Mouse (Mus musculus) ES-Bruce4 (cell line): Measurements from ENCODE around the gene Baiap2. TPM values are rescaled to one million over a fixed set of nuclear protein-coding genes. Genes with fewer than 3 reads are reported as not detected.

Experiments used
- H3K27ac ChIP-seq: 2 replicates; pipeline ENCODE4 v1.5.1; 2012; ENCODE audit warnings: low read length, inconsistent platforms; ENCODE audit not compliant: insufficient read depth
- H3K27me3 ChIP-seq: 2 replicates; pipeline ENCODE4 v1.6.1; 2012; ENCODE audit warnings: mild to moderate bottlenecking, low read length, inconsistent platforms; ENCODE audit not compliant: control insufficient read depth, poor library complexity, insufficient read depth, severe bottlenecking
- H3K36me3 ChIP-seq: 2 replicates; pipeline ENCODE4 v1.6.1; 2012; ENCODE audit warnings: inconsistent platforms, mild to moderate bottlenecking, low read length, moderate library complexity; ENCODE audit not compliant: control insufficient read depth, poor library complexity, insufficient read depth, severe bottlenecking
- H3K4me1 ChIP-seq: one replicate; pipeline ENCODE4 v1.8.1; 2011; ENCODE audit warnings: low read length; ENCODE audit not compliant: control insufficient read depth, insufficient read depth
- H3K4me3 ChIP-seq: 2 replicates; pipeline ENCODE4 v1.5.1; 2011; ENCODE audit warnings: low read depth, mild to moderate bottlenecking, low read length
- H3K9ac ChIP-seq: 2 replicates; pipeline ENCODE4 v1.6.1; 2012; ENCODE audit warnings: low read depth, mild to moderate bottlenecking, inconsistent platforms; ENCODE audit not compliant: poor library complexity, severe bottlenecking
- H3K9me3 ChIP-seq: replicated peaks from 2 replicates; pipeline ENCODE4 v1.6.1; 2012; ENCODE audit warnings: mild to moderate bottlenecking, low read length, inconsistent platforms; ENCODE audit not compliant: control insufficient read depth, poor library complexity, insufficient read depth, severe bottlenecking
- CTCF ChIP-seq: IDR thresholded peaks from one replicate; pipeline ENCODE4 v1.8.1; 2011; ENCODE audit warnings: low read depth, low read length
- EP300 ChIP-seq: IDR thresholded peaks from 2 replicates; pipeline ENCODE4 v1.6.1; 2011; ENCODE audit warnings: low read depth, low read length; ENCODE audit not compliant: insufficient read depth
- POLR2A ChIP-seq: IDR thresholded peaks from one replicate; pipeline ENCODE4 v1.8.1; 2011; ENCODE audit warnings: low read length; ENCODE audit not compliant: insufficient read depth
- polyA plus RNA-seq: library from polyadenylated mRNA; stranded (reverse); fragments of >200 nt; gene quantifications from 2 replicates; pipeline ENCODE4 v1.2.4, GENCODE M21; 2011; ENCODE audit warnings: low read depth; ENCODE audit not compliant: missing spikeins, insufficient read depth, insufficient read length

Gene Baiap2
- polyA plus RNA-seq, 1 experiment, result 15.6 TPM

GRCm38 (mm10) chr11:120011114-120011760 lies 68.7 kb downstream of the Baiap2 start:
- Histone ChIP-seq H3K27me3 (no peaks in the 10 kb centered on the region), H3K9me3 (no peaks in the 10 kb centered on the region), H3K27ac (no peak overlapping the region), H3K4me1 (no peaks in the 10 kb centered on the region), H3K4me3 (peak overlapping the region; percentile 65), H3K36me3 (no peaks in the 10 kb centered on the region), H3K9ac (no peak overlapping the region)
- TF ChIP-seq EP300 (no peak), POLR2A (no peak), CTCF (no peak)

GRCm38 (mm10) chr11:120011761-120012560 lies 69.4 kb downstream of the Baiap2 start:
- Histone ChIP-seq H3K27me3 (no peaks in the 10 kb centered on the region), H3K36me3 (no peaks in the 10 kb centered on the region), H3K9me3 (no peaks in the 10 kb centered on the region), H3K4me1 (no peaks in the 10 kb centered on the region), H3K4me3 (peak overlapping the region; percentile 65), H3K27ac (no peak overlapping the region), H3K9ac (peak overlapping the region; percentile 16)
- no peak for TF ChIP-seq EP300
- peak; percentile 20 for TF ChIP-seq CTCF

DNA sequence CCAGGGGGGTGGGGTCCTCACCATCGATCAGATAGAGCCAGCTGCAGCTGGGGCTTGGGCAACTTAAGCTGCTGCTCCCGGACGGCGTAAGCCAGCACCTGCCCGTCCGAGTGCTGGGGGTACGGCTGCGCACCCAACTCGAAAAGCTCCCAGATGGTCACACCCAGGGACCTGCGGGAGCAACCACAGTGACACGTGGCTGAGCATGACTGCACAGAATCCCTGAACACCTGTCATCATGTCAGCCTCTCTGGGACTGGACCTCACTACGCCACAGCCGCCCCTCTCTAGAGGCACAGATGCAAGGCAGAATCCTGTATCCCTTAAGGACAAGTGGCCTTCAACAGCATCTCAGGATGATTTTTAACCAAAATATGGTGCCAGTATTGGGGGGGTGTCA lies 70.1 kb downstream of the Baiap2 start:
- Histone ChIP-seq H3K27me3 (no peaks in the 10 kb centered on the region), H3K4me1 (no peaks in the 10 kb centered on the region), H3K36me3 (no peaks in the 10 kb centered on the region), H3K4me3 (no peak overlapping the region), H3K27ac (no peak overlapping the region), H3K9me3 (no peaks in the 10 kb centered on the region), H3K9ac (no peak overlapping the region)
- TF ChIP-seq POLR2A (no peak), EP300 (no peak), CTCF (no peak)

DNA sequence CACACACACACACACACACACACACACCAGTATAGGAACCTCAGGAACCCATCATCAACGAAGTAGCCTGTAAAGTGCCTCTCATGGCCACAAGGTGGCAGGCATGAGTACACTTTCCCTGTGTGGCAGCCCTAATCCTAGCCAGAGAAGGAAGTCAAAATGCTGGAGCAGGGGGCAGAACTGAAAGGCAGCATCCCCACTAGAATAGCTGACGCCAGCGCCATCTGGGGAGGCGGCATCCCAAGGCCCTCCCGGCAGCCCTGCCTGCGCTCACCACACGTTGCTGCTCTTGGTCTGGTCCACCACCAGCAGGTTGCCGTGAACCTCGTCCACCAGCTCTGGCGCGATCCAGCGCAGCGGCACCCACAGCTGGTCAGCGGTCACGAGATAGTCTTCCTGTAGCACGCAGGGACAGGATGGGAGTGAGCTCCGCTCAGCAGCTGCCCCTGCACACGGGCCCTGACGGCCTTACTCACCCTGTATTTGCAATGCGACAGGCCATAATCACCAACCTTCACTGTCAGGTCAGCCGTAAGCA lies 70.7 kb downstream of the Baiap2 start:
- no peaks in the 10 kb centered on the region for H3K27me3 ChIP-seq
- H3K4me3 ChIP-seq, result peak overlapping the region; percentile 63
- H3K9me3 ChIP-seq, result no peaks in the 10 kb centered on the region
- H3K36me3 ChIP-seq, result no peaks in the 10 kb centered on the region
- no peak overlapping the region for H3K27ac ChIP-seq
- TF ChIP-seq CTCF, result peak; percentile 74
- TF ChIP-seq EP300, result no peak
- no peak for TF ChIP-seq POLR2A
- peak overlapping the region; percentile 11; the same call in 1 of the 2 replicates for H3K9ac ChIP-seq
- H3K4me1 ChIP-seq, result no peaks in the 10 kb centered on the region

DNA sequence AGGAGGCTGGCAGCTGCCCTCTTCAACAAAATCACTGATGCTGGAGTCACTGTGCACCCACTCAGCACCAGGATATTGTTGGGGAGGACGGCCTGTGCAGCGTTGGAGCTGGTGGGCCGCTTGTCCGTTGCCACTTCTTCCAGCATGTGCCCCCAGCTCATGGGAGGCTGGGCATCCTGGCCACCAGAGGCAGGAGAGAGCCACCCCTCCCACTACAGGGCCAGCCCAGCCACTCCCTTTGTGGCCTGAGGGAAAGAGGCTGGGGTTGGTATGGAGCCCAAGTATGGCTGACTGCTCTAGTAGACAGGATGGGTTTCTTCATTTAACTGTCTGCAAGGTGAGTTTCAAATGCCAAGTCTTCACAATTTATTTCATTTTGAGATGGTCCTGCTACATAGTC lies 72.2 kb downstream of the Baiap2 start:
- Histone ChIP-seq H3K4me1 (no peaks in the 10 kb centered on the region), H3K27me3 (no peaks in the 10 kb centered on the region), H3K27ac (no peak overlapping the region), H3K36me3 (no peaks in the 10 kb centered on the region), H3K9me3 (no peaks in the 10 kb centered on the region), H3K9ac (no peak overlapping the region), H3K4me3 (no peak overlapping the region)
- TF ChIP-seq EP300, result no peak
- TF ChIP-seq POLR2A, result no peak
- no peak for TF ChIP-seq CTCF

DNA sequence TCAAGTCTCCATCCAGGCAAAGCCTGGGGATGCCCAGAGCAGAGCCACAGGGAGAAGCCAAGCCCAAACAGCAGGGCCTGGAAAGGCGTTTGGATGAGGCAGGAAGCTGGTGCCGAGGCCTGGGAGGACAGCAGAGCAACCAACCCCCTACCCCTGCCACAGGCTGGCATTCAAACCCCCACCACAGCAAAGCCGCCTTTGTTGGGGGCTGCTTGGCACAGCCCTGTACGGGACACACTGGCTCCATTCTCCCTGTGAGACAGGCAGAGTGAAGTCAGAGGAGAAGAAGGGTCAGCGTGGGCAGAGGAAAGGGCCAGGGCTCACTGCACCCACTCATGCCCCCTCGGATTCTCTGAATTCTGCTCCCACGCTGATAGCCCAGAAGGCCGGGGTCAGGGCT lies 74.4 kb downstream of the Baiap2 start:
- H3K4me1 ChIP-seq, result no peaks in the 10 kb centered on the region
- no peaks in the 10 kb centered on the region for H3K27me3 ChIP-seq
- no peaks in the 10 kb centered on the region for H3K9me3 ChIP-seq
- H3K9ac ChIP-seq, result no peak overlapping the region
- no peak overlapping the region for H3K27ac ChIP-seq
- TF ChIP-seq POLR2A, result no peak
- TF ChIP-seq CTCF, result no peak
- no peak for TF ChIP-seq EP300
- H3K4me3 ChIP-seq, result no peak overlapping the region
- H3K36me3 ChIP-seq, result no peaks in the 10 kb centered on the region
